Mouse (Mus musculus) limb, embryonic 11.5 days (tissue): ENCODE results near the gene Cct3. TPM values are rescaled to one million over a fixed set of nuclear protein-coding genes. Genes with fewer than 3 reads are reported as not detected.
"Not testable (repeated sequence)": the region's sequence is repeated elsewhere in the genome, so short reads cannot be mapped to it uniquely, and the experiment has no call there.

ENCODE experiments used
- ATAC-seq: fragments of 200-750 bp; cut with Nextera tagmentation; 2 replicates; pipeline ENCODE4 v1.8.0; 2017; ENCODE audit warnings: low read depth; ENCODE audit not compliant: insufficient number of reproducible peaks, low FRiP score, low TSS enrichment
- DNase-seq: peaks from one replicate; pipeline ENCODE4 v3.0.0-alpha.2; 2015; ENCODE audit warnings: low spot score
- H3K27ac ChIP-seq: fragments of 300-500 bp; sonication (generic); replicated peaks from 2 replicates; pipeline ENCODE4 v1.5.1; 2014; ENCODE audit warnings: low read depth, mild to moderate bottlenecking, low read length
- H3K27me3 ChIP-seq: fragments of 300-500 bp; sonication (generic); 2 replicates; pipeline ENCODE4 v1.6.1; 2014; ENCODE audit warnings: mild to moderate bottlenecking, low read length, mixed read lengths; ENCODE audit not compliant: control insufficient read depth, insufficient read depth
- H3K36me3 ChIP-seq: fragments of 300-500 bp; sonication (generic); 2 replicates; pipeline ENCODE4 v1.6.1; 2014; ENCODE audit warnings: mild to moderate bottlenecking, low read length, moderate library complexity, mixed read lengths; ENCODE audit not compliant: control insufficient read depth, insufficient read depth
- H3K4me1 ChIP-seq: fragments of 300-500 bp; sonication (generic); 2 replicates; pipeline ENCODE4 v1.6.1; 2014; ENCODE audit warnings: low read length, mixed read lengths; ENCODE audit not compliant: control insufficient read depth, insufficient read depth
- H3K4me2 ChIP-seq: fragments of 300-500 bp; sonication (generic); 2 replicates; pipeline ENCODE4 v1.6.1; 2014; ENCODE audit warnings: low read depth, mild to moderate bottlenecking, moderate library complexity; ENCODE audit not compliant: severe bottlenecking
- H3K4me3 ChIP-seq: fragments of 300-500 bp; sonication (generic); 2 replicates; pipeline ENCODE4 v1.5.1; 2014; ENCODE audit warnings: low read depth, low read length
- H3K9ac ChIP-seq: fragments of 300-500 bp; sonication (generic); 2 replicates; pipeline ENCODE4 v1.6.1; 2014; ENCODE audit warnings: mild to moderate bottlenecking, low read length
- H3K9me3 ChIP-seq: fragments of 300-500 bp; sonication (generic); 2 replicates; pipeline ENCODE4 v1.6.1; 2016; ENCODE audit warnings: low read length; ENCODE audit not compliant: control insufficient read depth
- WGBS: fragments of 180-500 bp; shearing (Covaris S2); extraction: QIAGEN DNeasy Blood & Tissue Kit; methylation state at CpG from one replicate; pipeline ENCODE4 v1.1.7; 2014; 5-methylcytosine and 5-hydroxymethylcytosine counted together
- polyA plus RNA-seq: library from polyadenylated mRNA; unstranded; fragments of >200 nt; fragmentation: Nextera tagmentation; extraction: Ambion mirVana; gene quantifications from 2 replicates; pipeline ENCODE4 v1.2.1, GENCODE M21; 2014

The Cct3 gene
- polyA plus RNA-seq, 1 experiment from 2014 or later, result 785 TPM

DNA sequence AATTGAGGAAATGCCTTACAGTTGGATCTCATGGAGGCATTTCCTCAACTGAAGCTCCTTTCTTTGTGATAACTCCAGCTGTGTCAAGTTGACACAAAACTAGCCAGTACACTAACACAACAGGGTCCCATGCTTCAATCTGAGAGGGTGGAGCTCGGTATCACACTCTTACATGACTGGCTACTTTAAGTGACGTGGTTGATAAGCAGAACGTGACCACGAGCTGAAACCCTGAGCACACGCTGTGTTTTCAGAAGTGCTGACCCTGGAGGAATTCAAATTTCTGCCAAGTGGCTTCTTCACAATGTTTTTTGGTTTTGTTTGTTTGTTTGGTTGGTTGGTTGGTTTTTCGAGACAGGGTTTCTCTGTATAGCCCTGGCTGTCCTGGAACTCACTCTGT is 28.9 kb upstream of the Cct3 start:
- H3K4me2 ChIP-seq, DNase-seq, H3K4me3 ChIP-seq, H3K9ac ChIP-seq, H3K27me3 ChIP-seq, ATAC-seq, H3K27ac ChIP-seq, H3K9me3 ChIP-seq, H3K4me1 ChIP-seq, H3K36me3 ChIP-seq: not testable (repeated sequence)
- WGBS, result 87% methylated on average over 6 of the region's 6 CpGs

DNA sequence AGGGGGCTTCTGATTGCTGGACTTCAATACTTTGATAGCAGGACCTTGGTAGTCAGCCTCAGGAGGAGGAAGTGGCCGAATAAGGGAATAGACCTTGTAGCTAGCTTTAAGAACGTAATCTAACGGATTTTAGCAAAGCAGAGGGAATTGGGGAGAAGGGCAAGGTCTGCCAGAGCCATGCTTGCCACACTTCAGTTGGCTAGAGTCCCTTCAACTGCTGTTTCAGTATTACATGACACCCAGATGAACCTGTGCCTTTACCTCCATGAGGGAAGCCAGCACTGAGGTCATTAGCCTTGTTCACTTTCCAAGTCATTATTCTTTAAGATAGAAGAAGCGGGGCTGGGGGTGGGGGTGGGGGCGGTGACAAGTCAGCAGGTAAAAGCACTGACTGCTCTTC is 27.9 kb upstream of the Cct3 start:
- DNase-seq (no peak), ATAC-seq (no peak)
- H3K4me1 ChIP-seq, result no peaks in the 10 kb centered on the region
- H3K4me2 ChIP-seq, result no peak overlapping the region
- no peaks in the 10 kb centered on the region for H3K36me3 ChIP-seq
- no peak overlapping the region for H3K4me3 ChIP-seq
- no peak overlapping the region for H3K27ac ChIP-seq
- no peaks in the 10 kb centered on the region for H3K27me3 ChIP-seq
- no peaks in the 10 kb centered on the region for H3K9me3 ChIP-seq
- H3K9ac ChIP-seq, result no peak overlapping the region
- WGBS, result 81% methylated on average over 5 of the region's 5 CpGs

DNA sequence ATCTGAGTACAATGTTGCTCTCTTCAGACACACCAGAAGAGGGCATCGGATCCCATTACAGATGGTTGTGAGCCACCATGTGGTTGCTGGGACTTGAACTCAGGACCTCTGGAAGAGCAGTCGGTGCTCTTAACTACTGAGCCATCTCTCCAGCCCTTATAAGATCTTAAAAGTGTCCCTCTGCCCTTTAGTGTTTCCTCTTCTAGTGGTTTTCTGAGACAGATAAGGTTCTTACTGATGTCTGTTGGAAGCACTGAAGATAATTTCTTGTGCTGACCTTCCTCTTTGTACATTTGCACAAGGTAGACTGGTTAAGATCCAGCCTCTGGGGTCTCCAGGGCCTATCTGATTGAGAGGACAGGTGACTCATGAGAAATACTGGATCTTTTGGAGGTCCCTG is 25.6 kb upstream of the Cct3 start:
- H3K4me2 ChIP-seq, H3K4me3 ChIP-seq, H3K4me1 ChIP-seq, H3K36me3 ChIP-seq, ATAC-seq, DNase-seq, H3K27ac ChIP-seq, H3K27me3 ChIP-seq, H3K9me3 ChIP-seq, H3K9ac ChIP-seq: not testable (repeated sequence)
- WGBS, result 87% methylated on average over 2 of the region's 2 CpGs

DNA sequence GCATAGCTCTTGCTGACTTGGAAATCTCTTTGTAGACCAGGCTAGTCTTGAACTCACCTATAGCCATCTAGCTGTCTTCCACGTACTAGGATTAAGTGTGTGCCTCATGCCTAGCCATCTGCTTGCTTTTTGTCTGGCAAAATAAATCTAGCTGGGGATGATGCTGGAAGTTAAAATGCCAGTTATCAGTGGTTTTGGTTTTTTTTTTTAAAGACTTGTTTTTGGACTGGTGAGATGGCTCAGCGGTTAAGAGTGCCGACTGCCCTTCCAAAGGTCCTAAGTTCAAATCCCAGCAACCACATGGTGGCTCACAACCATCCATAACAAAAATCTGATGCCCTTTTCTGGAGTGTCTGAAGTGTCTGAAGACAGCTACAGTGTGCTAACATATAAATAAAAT is 25.1 kb upstream of the Cct3 start:
- Histone ChIP-seq H3K4me3 (no peak overlapping the region), H3K9ac (no peak overlapping the region), H3K4me2 (no peak overlapping the region), H3K4me1 (no peaks in the 10 kb centered on the region), H3K27ac (no peak overlapping the region), H3K9me3 (no peaks in the 10 kb centered on the region), H3K36me3 (no peaks in the 10 kb centered on the region), H3K27me3 (no peaks in the 10 kb centered on the region)
- 93% methylated on average over 3 of the region's 3 CpGs for WGBS
- DNase-seq, result no peak
- no peak for ATAC-seq

DNA sequence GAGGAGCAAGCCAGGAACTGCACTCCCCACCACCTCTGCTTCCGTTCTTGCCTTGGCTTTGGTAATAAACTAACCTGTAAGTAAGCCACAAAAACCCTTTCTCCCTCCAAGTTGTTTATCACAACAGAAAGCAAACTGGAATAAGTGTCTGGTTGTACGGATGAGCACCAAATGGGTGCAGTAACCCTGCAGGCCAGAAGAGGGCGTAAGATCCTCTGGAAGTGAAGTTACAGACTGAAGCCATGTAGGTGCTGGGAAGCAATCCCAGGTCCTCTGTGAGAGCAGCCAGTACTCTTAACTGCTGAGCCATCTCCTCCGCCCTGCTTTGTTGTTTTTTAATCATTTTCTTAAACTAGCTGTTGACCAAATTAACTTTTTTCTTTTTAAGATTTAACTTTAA is 22.9 kb upstream of the Cct3 start:
- no peaks in the 10 kb centered on the region for H3K4me1 ChIP-seq
- no peak overlapping the region for H3K4me3 ChIP-seq
- H3K9ac ChIP-seq, result no peak overlapping the region
- ATAC-seq (no peak), DNase-seq (no peak)
- H3K4me2 ChIP-seq, result no peak overlapping the region
- no peak overlapping the region for H3K27ac ChIP-seq
- H3K27me3 ChIP-seq, result no peaks in the 10 kb centered on the region
- 92% methylated on average over 4 of the region's 4 CpGs for WGBS
- no peaks in the 10 kb centered on the region for H3K9me3 ChIP-seq
- no peaks in the 10 kb centered on the region for H3K36me3 ChIP-seq

DNA sequence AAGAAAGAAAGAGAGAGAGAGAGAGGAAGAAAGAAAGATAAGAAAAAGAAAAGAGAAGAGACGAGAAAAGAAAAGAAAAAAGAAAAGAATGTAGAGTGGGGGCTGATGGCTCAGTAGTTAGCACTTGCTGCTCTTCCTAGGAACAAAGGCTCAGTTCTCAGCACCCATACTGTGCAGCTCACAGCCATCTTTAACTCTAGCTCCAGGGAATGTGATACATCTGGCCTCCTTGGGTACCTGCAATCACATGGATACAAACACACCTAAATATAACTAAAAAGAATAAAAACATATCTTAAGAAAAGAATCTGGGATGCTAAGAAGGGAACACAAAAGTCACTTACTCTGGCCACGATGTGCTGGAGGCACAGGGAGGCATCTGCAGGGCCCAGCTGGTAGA is 20.8 kb upstream of the Cct3 start:
- no peaks in the 10 kb centered on the region for H3K9me3 ChIP-seq
- no peak overlapping the region for H3K4me2 ChIP-seq
- H3K27ac ChIP-seq, result no peak overlapping the region
- no peak overlapping the region for H3K9ac ChIP-seq
- 86% methylated on average over 2 of the region's 2 CpGs for WGBS
- H3K4me3 ChIP-seq, result no peak overlapping the region
- H3K4me1 ChIP-seq, result no peaks in the 10 kb centered on the region
- no peaks in the 10 kb centered on the region for H3K27me3 ChIP-seq
- ATAC-seq (no peak), DNase-seq (no peak)
- H3K36me3 ChIP-seq, result no peaks in the 10 kb centered on the region

DNA sequence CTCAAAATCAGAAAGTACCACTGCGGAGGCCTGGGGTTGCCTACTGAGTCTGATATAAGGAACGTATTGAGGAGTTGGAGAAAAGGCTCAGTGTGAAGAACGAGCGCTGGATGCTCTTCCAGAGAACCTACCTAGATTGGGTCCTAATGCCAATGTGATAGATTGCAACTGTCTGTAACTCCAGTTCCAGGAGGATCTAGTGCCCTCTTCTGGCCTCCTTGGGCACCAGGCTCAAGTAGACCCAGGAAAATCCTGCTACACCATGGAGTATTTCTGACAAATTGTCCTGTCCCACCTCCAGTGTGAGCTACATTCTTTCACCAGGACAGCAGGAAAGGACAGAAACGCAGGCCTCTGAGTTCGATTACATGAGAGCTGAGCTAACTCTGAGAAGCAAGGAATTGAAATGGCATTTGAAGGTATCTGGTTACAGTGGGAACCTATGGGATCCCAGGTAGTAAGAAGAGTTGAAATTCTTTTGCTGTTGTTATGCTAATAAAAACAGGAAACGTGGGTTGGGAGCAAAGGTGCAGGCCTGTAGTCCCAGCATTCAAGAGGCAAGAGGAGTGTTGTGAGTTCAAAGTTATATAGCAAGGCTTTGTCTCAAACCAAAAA is 20.3 kb upstream of the Cct3 start:
- H3K9me3 ChIP-seq, result no peaks in the 10 kb centered on the region
- no peak for DNase-seq
- no peaks in the 10 kb centered on the region for H3K4me1 ChIP-seq

DNA sequence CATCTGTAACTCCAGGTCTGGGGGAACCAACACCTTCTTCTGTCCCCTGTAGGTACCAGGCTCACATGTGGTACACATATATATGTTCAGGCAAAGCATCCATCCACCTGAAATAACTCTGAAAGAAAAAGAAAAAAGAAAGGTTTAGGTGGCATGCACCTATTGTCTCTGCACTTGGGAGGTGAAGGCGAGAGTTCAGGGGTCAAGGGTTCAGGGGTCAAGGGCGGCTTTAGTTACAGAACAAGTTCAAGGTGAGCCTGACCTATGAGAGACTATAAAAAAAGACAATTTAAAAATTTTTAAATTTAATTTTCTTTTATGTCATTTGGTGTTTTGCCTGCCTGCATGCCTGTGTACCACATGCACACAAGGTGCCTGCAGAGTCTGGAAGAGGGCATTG is 16.9 kb upstream of the Cct3 start:
- Histone ChIP-seq H3K27me3 (no peaks in the 10 kb centered on the region), H3K4me2 (no peak overlapping the region), H3K9me3 (no peaks in the 10 kb centered on the region), H3K9ac (no peak overlapping the region), H3K27ac (no peak overlapping the region), H3K4me1 (no peaks in the 10 kb centered on the region), H3K4me3 (no peak overlapping the region), H3K36me3 (no peaks in the 10 kb centered on the region)
- ATAC-seq (no peak), DNase-seq (no peak)
- WGBS, result 91% methylated on average over 2 of the region's 2 CpGs

More for the DNA sequence above, 20.3 kb upstream of the Cct3 start:
- H3K27me3 ChIP-seq, result no peaks in the 10 kb centered on the region
- WGBS, result 34% methylated on average over 7 of the region's 7 CpGs
- no peak overlapping the region for H3K4me2 ChIP-seq
- ATAC-seq, result no peak
- no peak overlapping the region for H3K27ac ChIP-seq
- H3K36me3 ChIP-seq, result no peaks in the 10 kb centered on the region
- H3K9ac ChIP-seq, result no peak overlapping the region
- H3K4me3 ChIP-seq, result no peak overlapping the region
